17 mouse cellular contexts compared by ENCODE assay signal in the genomic region with DNA sequence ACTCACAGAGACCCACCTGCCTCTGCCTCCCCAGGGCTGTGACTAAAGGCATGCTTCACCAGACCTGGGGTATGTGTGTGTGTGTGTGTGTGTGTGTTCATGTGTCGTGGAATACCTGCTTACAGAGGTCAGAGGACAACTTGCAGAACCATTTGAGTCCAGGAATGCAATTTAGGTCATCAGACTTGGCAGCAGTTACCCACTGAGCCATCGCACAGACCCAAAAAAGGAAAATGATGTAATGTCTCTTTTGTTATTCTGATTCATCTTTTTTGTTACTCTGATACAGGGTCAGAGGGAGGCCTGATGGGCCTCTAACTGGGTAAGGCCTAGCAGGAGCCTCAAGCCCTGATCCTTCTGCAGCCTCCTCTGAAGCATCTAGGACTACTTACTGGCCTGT. TPM values are rescaled to one million over a fixed set of nuclear protein-coding genes. Genes with fewer than 3 reads are reported as not detected.
DNase-seq lines count a peak whose midpoint lies in the region; ATAC-seq lines count a peak whose summit lies in the region.
"Had no signal": no experiment of that assay in that cellular context is flagged by ENCODE, and none has a peak within 500 bp of the region (broad histone marks: within the 10 kb centered on the region; RNA-seq: fewer than 3 reads in every experiment).

No protein-coding gene starts in this region.

- ATAC-seq in kidney, embryonic 15.5 days (replicated peaks; ENCODE audit: low FRiP score) = no peak
- no peak for ATAC-seq in frontal cortex, adult (ENCODE audit: low TSS enrichment)

- peak; percentile 52 for DNase-seq in adrenal gland, adult 8-10 months
- no peak for DNase-seq in adrenal gland, postnatal 25 days
- DNase-seq in kidney, postnatal 25 days = no peak
- peak; percentile 45 for DNase-seq in MN1 (ENCODE audit: low spot score)
- DNase-seq in fibroblast of lung, adult 2 months (ENCODE audit: low read depth) = peak; percentile 27
- DNase-seq in right cerebral cortex, postnatal 10 days (ENCODE audit: low spot score in 2 of 2) = no peak
- DNase-seq: cerebellum, adult 9-11 months; right cerebral cortex, postnatal 25 days; thymus, postnatal 25 days had no signal

- peaks cover 28% of the 10 kb centered on the region for H3K27me3 ChIP-seq in kidney, embryonic 15.5 days

- WGBS in kidney, embryonic 15.5 days = 50% methylated on average over 2 of the region's 2 CpGs

- H3K4me3 ChIP-seq in kidney, embryonic 15.5 days (replicated peaks) = no peak overlapping the region
- H3K4me3 ChIP-seq: heart, embryonic 12.5 days; hindbrain, embryonic 15.5 days; left cerebral cortex, adult 2 months; limb, embryonic 15.5 days had no signal

- H3K9me3 ChIP-seq in kidney, embryonic 15.5 days (replicated peaks) = no peaks in the 10 kb centered on the region
- H3K9me3 ChIP-seq: heart, embryonic 12.5 days; hindbrain, embryonic 15.5 days; limb, embryonic 15.5 days had no signal

- H3K4me2 ChIP-seq in kidney, embryonic 15.5 days = no peak overlapping the region
- H3K4me2 ChIP-seq: heart, embryonic 12.5 days; hindbrain, embryonic 15.5 days; limb, embryonic 15.5 days had no signal

- no peaks in the 10 kb centered on the region for H3K36me3 ChIP-seq in kidney, embryonic 15.5 days
- H3K36me3 ChIP-seq: heart, embryonic 12.5 days; hindbrain, embryonic 15.5 days; limb, embryonic 15.5 days had no signal

- no peak overlapping the region for H3K9ac ChIP-seq in kidney, embryonic 15.5 days
- H3K9ac ChIP-seq: heart, embryonic 12.5 days; hindbrain, embryonic 15.5 days; limb, embryonic 15.5 days had no signal

- H3K4me1 ChIP-seq in kidney, embryonic 15.5 days = peaks cover 24% of the 10 kb centered on the region

- 0 out of 2 replicates have a peak overlapping the region, but pooled peaks have one; percentile 80 for H3K27ac ChIP-seq in kidney, embryonic 15.5 days
- H3K27ac ChIP-seq: hindbrain, embryonic 15.5 days; left cerebral cortex, adult 2 months had no signal

RNA-seq across cellular contexts. Expression of gene Cldn4, which starts 4.0 kb away (rescaled TPM):
- total RNA-seq in adrenal gland, adult 8-10 months (2022) = not detected
- not detected in 2 replicates for total RNA-seq in adrenal gland, postnatal 25 days (2021)
- 39.3 and 45.6 TPM in 2 replicates for polyA plus RNA-seq in kidney, embryonic 15.5 days (2015; fragmentation: Nextera tagmentation; extraction: Ambion mirVana)
- total RNA-seq: layer of hippocampus, adult 18-20 months; left cerebral cortex, adult 2 months; megakaryocyte progenitor cell, adult 5-6 weeks had no signal

RNA-seq across cellular contexts. Expression of gene Mettl27, which starts 10.6 kb away (rescaled TPM):
- 10 to 100 TPM; 22.1 to 55.7 (median 44.6) TPM for total RNA-seq in adrenal gland, adult 8-10 months (2022)
- 24.9 and 39.9 TPM in 2 replicates for total RNA-seq in adrenal gland, postnatal 25 days (2021)
- polyA plus RNA-seq in kidney, embryonic 15.5 days (2015; fragmentation: Nextera tagmentation; extraction: Ambion mirVana) = 23.3 and 26.1 TPM in 2 replicates

RNA-seq across cellular contexts. Expression of gene Cldn13, which starts 27.4 kb away (rescaled TPM):
- not detected for total RNA-seq in adrenal gland, adult 8-10 months (2022)
- total RNA-seq in adrenal gland, postnatal 25 days (2021) = not detected in 2 replicates
- 2.0 and 5.1 TPM in 2 replicates for polyA plus RNA-seq in kidney, embryonic 15.5 days (2015; fragmentation: Nextera tagmentation; extraction: Ambion mirVana)
- total RNA-seq: layer of hippocampus, adult 18-20 months; left cerebral cortex, adult 2 months had no signal

RNA-seq across cellular contexts. Expression of gene Tmem270, which starts 36.2 kb away (rescaled TPM):
- not detected for total RNA-seq in adrenal gland, adult 8-10 months (2022)
- not detected in 2 replicates for total RNA-seq in adrenal gland, postnatal 25 days (2021)
- polyA plus RNA-seq in kidney, embryonic 15.5 days (2015; fragmentation: Nextera tagmentation; extraction: Ambion mirVana) = not detected in 2 replicates
- total RNA-seq: layer of hippocampus, adult 18-20 months; left cerebral cortex, adult 2 months; megakaryocyte progenitor cell, adult 5-6 weeks had no signal
- polyA plus RNA-seq: heart, embryonic 12.5 days; hindbrain, embryonic 15.5 days; limb, embryonic 15.5 days had no signal

RNA-seq across cellular contexts. Expression of gene Cldn3, which starts 43.3 kb away (rescaled TPM):
- 1 to 10 TPM in 3 of 4 experiments, not detected in 1; 1.1 to 1.5 (median 1.4) TPM for total RNA-seq in adrenal gland, adult 8-10 months (2022)
- total RNA-seq in adrenal gland, postnatal 25 days (2021) = 1.0 and 2.2 TPM in 2 replicates
- 52.9 and 56.3 TPM in 2 replicates for polyA plus RNA-seq in kidney, embryonic 15.5 days (2015; fragmentation: Nextera tagmentation; extraction: Ambion mirVana)
- total RNA-seq: megakaryocyte progenitor cell, adult 5-6 weeks had no signal

Comparison
In these comparisons a context has a peak if more than half of its experiments do, and no peak if none do; other contexts are left out.
1. DNase-seq: peak in adrenal gland, adult 8-10 months (single experiment), MN1 (single experiment) and fibroblast of lung, adult 2 months (single experiment); none in adrenal gland, postnatal 25 days (single experiment), kidney, postnatal 25 days (0 of 2) and right cerebral cortex, postnatal 10 days (0 of 2).